Mouse (Mus musculus) left cerebral cortex, adult 8-10 months (tissue): ENCODE measurements around the gene Methig1. TPM values are rescaled to one million over a fixed set of nuclear protein-coding genes. Genes with fewer than 3 reads are reported as not detected.

Source experiments
- DNase-seq, 2 experiments: peaks; one replicate each; pipeline ENCODE4 v3.0.0; 2022; ENCODE audit warnings: low spot score in 2 of 2
- total RNA-seq, 4 experiments: library from RNA; stranded (reverse); gene quantifications; 2 replicates each; pipeline ENCODE4 v1.2.4; 2022

The Methig1 gene
- total RNA-seq, 4 experiments from 2014 or later, result 0.57 TPM; not detected in 3

DNA sequence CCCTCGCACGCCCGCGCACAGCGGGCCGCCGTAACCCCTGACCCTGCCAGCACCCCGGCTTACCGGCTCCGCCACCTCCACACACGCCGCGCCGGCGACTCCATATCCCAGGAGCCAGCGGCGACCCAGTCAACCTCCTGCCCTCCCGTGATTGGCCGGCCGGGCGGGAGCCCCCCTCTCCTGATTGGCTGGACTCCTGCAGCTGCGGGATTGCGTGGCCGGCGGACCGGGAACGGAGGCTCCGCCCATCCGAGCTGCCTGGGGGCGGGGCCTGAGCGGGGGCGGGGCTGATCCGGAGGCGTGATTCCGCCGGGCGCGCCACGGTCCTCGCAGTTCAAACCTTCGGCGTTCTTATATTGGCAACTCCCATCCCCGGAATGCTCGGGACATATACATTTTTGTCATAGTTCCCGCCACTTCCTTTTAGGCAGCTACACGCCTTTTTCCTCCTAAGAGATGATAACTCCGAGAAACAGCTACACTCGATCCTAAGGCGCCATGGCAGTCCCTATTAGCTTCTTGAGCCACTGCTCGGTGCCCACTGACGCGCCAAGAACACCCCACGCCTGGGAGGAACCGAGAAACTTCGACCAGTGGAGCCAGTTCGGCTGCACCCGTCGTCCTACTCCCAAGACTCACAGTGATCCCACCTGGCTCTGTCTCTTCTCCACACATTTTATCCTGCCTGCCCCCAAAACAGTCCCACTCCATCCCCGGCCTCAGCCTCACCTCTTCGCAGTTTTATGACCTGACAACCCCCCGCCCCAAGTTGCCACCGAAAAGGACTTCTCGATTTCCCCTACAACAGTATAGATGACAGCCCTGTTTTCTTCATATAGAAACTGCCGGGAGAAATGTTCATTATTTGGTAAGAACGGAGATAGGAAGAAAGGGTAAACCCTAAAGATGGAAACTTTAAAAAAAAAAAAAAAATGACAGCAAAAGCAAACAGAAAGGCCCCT lies 70.2 kb downstream of the Methig1 start:
- DNase-seq, result peak; percentile 84 to 96

DNA sequence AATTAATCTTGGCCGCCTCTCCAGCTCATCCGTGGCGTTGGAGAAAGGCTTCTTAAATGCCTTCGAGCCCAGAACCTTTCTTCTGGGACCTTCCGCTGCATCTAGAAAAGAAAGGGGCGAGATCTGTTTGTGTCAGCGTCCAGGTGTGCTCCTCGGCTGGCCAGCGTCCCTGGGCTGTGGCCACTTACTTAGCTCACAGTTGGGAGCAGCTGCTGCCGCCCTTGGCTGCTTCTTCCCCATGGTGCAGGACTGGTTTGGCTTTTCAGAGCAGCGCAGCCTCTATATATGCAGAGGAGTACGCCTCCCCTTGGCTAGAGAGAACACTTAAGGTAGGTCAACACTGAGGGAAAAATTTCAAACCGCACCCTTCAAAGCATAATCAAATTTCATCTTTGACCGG lies 71.0 kb downstream of the Methig1 start:
- DNase-seq, result no peak

DNA sequence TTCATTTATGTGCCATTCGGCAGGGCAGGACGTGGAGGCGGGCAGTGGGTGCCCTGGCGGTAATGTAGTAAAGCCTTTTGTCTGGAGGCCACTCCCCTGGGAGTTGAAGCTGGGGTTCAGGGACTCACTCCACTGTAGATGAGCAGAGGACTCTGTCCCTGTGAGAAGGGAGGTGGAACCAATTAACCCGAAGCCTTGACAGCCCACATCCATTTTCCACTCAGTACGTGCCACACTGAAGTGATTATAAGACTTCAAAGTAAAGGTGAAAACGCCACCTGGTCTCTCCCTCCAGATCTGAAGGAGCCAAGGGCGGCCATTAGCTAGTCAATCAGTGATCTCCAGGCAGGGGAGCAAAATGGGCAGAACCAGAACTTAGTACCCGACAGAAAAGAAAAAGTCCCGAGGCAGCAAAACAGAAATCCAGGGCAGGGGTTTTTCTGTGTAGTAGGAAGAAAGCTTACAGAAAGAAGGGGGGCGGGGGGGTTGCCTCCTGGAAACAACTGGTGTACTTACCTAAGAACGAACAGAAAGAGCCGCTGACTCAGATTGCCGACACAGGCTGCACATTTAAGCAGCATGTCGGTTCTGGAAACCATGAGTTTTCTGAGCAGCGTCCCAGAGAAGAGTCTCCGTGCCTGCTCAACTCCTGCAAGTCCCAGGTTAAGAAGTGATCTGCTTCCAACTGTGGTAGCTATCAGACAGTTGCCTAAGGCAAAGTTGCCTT lies 71.6 kb downstream of the Methig1 start, which contains the start of gene Slc11a2:
Slc11a2 (minus strand) TSS at position 677 of the 727 bp plus-strand sequence.
- no peak for DNase-seq

DNA sequence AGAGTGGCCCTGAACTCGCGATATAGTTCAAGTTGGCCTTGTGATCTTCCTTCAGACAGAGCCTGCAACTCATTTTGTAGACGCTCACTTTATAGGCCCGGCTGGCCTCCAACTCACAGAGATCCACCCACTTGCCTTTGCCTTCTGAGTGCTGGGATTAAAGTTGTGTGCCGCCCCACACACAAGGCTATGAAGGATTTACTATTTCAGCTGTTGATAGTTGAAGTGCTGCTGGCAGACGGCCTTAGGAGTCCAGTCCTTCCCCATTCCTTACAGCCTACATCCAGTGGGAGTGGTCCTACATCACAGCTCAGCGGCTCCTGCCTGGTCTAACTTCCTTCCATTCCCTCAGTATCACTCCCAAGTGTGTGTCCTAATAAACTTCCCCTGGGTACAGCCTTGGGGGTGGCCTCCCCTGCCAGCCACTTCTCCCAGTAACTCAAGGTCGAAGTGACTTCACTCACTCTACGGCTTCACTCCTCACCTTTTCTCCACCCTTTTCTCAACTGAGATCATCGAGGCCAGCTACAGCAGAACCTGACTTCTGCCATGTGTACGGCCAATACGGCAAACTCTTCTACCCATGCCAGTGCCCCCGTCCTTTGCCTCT lies 75.5 kb downstream of the Methig1 start:
- DNase-seq, result no peak

DNA sequence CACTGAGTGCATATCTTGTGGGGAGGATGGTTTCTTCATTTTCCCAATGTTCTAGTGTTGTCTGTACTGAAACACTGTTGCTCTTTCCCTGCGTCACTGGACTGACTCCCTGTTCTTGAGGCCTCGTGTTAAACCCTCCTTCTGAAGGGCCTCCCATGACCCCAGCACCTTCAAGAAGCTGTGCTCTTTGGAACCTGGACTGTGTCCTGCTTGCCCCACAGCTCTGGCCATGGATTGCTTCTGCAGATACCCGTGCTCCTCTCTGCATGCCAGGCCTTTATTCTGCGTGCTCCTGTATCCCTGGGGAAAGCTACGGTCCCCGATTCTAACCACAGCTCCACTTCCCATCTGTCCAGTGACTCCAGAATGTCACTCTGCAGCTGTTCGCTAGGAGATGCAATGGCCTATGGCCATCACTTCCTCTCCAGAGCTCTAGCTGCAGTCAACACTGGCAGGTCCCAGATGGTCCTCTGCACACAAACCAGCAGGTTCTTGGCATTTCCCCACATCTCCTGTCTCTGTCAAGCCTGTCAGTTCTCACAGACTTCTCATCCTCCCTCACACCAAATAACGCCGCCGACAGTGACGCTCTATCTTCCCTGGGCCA lies 77.1 kb downstream of the Methig1 start:
- no peak for DNase-seq

DNA sequence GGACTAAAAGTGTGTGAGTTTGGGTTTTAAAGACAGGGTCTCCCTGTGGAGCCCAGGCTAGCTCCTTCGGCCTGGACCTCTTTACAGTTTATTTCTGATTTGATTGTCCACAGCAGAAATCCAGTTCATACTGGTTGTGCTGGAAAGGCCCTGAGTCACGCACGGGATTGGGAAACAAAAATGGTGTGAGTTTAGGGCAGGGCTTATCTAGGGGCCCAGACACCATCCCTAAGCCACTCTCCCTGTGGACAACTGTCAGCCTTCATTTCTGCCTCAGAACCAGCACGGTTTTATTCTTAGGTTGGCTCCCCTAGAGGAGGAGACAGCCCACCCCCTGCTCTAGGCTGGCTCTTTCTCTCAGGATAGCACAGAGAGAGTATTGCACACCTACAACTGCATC lies 80.3 kb downstream of the Methig1 start:
- DNase-seq, result no peak

Other genes starting within 250 kb of the Methig1 start
- 10 to 100 TPM; 20.6 to 27.1 (median 26.2) TPM for gene Atf1, start 125.3 kb upstream of the Methig1 start, total RNA-seq
- gene Tmprss12, start 72.3 kb upstream of the Methig1 start, total RNA-seq, result not detected
- 10 to 100 TPM; 26.4 to 33.2 (median 32.4) TPM for gene Mettl7a1, start 49.0 kb upstream of the Methig1 start, total RNA-seq
- gene Mettl7a3, start 18.2 kb upstream of the Methig1 start, total RNA-seq, result under 1 TPM; 0.23 to 0.30 (median 0.28) TPM
- gene Mettl7a2, start 51 bp downstream of the Methig1 start, total RNA-seq, result 1 to 10 TPM in 1 of 4 experiments, under 1 TPM in 1, not detected in 2; 0.78 to 1.0 TPM
- gene Higd1c, start 11.4 kb downstream of the Methig1 start, total RNA-seq, result not detected
- gene Gm5475, start 69.0 kb downstream of the Methig1 start, total RNA-seq, result under 1 TPM in 1 of 4 experiments, not detected in 3; 0.15 TPM
- gene Slc11a2, start 71.9 kb downstream of the Methig1 start, total RNA-seq, result 10 to 100 TPM; 47.1 to 69.7 (median 54.5) TPM
- gene Letmd1, start 115.9 kb downstream of the Methig1 start, total RNA-seq, result 10 to 100 TPM; 55.3 to 64.5 (median 57.5) TPM
- gene Csrnp2, start 142.3 kb downstream of the Methig1 start, total RNA-seq, result 10 to 100 TPM; 29.1 to 31.5 (median 31.2) TPM
- 10 to 100 TPM; 27.7 to 31.7 (median 30.1) TPM for gene Tfcp2, start 198.9 kb downstream of the Methig1 start, total RNA-seq
- gene Pou6f1, start 246.8 kb downstream of the Methig1 start, total RNA-seq, result 100 to 1,000 TPM; 119 to 151 (median 133) TPM